Mouse (Mus musculus) NIH3T3 (cell line): ENCODE measurements around the gene Cep89.
A peak's percentile ranks its signal among the peaks of the same experiment; 100 is the strongest.

Experiments used
- DNase-seq: peaks from one replicate; pipeline ENCODE4 v3.0.0-alpha.2; 2012; ENCODE audit warnings: low read depth

Gene Cep89

DNA sequence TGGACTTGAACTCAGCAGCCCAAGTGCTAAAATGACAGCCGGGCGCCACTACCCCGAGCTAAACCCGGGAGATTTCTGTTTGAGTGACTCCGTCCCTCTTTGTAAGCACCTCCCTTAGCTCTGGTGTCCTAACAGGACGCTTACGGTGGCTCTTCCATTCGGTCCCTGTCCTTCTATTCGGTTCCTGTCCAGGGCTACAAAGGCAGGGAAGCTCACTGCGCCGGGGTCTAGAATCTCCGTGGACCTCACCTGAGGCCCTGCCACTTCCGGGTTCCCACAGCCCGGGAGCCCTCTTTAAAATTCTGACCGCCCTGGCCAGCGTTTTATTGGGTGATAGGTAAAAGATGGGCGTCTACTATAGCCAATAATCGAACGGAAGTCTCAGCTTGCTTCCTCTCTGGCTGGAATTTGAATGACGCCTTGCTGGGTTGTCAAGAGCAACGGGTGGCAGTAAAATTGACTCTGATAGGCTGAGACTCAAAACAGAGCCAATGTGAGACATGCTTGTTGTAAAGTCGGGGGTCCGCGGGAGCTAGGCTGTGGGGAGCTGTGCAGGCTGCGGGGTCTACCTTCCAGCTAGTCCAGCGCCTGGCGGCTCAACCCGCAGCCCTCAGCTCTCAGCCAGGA is at the start of gene Cep89, which contains the start of gene Faap24:
Cep89 (plus strand) TSS at position 494 of the 627 bp plus-strand sequence.
Faap24 (minus strand) TSS at position 295 of the 627 bp plus-strand sequence.
- DNase-seq = peak; percentile 97

- DNase-seq = no peak
These were observed 48.7 kb upstream of the Cep89 start for GRCm38 (mm10) chr7:35347918-35348700.

- DNase-seq = no peak
These were observed 47.8 kb upstream of the Cep89 start for GRCm38 (mm10) chr7:35349022-35349421.

DNA sequence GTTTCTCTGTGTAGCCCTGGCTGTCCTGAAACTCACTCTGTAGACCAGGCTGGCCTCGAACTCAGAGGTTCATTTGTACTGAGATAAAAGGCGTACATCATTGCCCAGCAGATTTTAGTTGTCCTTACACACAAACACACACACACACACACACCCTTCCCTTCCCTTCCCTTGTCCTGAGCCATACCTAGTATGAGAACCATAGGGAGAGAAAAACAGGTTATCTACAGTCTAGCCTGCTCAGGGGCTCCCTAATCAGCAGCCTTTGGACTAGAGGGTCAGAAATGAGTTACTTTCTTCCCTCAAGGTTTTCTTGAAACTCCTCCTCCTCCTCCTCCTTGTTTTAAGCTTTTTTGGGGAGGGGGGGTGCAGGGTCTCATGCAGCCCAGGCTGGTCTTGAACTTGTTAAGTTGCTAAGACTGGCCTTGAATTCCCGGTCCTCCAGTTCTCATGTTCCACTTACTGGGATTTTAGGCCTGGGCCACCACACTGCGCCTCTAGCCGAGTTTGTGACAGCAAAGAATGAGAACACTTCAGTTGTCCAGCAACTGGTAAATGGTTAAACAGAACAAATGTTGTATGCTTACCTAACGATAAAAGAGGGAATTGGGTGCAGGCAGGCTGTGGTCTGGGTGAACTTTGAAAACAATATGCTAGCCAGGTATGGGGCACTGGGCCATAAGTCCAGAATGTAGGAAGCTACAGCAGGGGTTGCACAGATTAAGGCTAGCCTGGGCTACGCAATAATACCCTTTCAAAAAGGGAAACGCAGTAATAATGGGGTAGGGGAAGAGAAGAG is 46.8 kb upstream of the Cep89 start:
- no peak for DNase-seq

GRCm38 (mm10) chr7:35351155-35351554 is 45.7 kb upstream of the Cep89 start:
- no peak for DNase-seq

- no peak for DNase-seq
These were observed 43.5 kb upstream of the Cep89 start for GRCm38 (mm10) chr7:35353306-35353705.

- no peak for DNase-seq
These were observed 41.4 kb upstream of the Cep89 start for GRCm38 (mm10) chr7:35355303-35355872.

- no peak for DNase-seq
These were observed 39.2 kb upstream of the Cep89 start for GRCm38 (mm10) chr7:35357621-35358020.

DNA sequence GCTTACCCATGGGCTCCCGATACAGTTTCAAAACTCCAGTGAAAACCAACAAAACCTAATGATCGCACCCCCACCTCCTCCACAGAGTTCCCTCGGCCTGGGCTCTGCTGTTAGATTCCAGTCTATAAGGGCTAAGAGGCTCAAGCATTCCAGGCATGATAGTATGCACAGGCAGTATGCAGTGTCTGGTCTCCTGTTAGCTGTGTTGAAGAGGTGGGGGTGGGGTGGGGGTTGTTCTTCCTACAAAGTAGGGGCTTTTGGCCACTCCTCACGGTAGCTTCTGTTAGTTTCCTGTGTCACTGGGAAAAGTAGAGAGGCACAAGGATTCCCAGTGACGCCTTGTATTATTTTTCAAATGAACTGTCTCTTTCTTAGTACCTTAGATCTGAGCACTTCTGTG is 34.6 kb upstream of the Cep89 start:
- no peak for DNase-seq

GRCm38 (mm10) chr7:35362868-35363267 is 34.0 kb upstream of the Cep89 start:
- DNase-seq = peak; percentile 20

DNA sequence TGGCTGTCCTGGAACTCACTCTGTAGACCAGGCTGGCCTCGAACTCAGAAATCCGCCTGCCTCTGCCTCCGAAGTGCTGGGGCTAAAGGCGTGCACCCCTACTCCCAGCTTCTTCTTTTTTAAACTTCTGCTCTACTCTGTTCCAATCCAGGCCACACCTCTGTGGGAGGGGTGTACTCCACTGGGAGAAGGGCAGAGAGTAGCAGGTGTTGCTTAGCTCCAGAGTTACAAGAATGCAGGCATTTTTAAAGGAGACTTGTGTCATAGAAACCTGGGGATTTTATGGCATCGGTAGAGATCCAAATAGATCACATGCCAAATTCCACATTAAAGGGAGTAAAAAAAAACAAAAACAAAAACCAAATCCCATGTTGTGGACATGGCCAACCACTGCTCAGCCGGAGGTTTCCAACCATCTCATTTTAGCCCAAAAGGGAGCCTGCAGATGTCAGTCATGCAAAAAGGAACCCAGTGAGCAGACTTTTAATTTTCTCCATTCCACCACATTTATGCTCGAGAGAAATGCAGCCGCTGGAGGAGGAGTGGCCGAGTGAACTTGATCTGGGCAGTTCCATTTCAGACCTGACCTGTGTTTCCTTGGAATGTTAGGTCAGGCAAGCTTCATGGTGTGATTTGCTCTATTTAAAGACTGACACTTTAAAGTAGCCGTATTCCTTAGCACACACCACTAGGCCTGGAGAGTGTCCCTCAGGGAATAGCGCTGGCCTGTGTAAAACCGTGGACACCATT is 31.5 kb upstream of the Cep89 start:
- DNase-seq = no peak

DNA sequence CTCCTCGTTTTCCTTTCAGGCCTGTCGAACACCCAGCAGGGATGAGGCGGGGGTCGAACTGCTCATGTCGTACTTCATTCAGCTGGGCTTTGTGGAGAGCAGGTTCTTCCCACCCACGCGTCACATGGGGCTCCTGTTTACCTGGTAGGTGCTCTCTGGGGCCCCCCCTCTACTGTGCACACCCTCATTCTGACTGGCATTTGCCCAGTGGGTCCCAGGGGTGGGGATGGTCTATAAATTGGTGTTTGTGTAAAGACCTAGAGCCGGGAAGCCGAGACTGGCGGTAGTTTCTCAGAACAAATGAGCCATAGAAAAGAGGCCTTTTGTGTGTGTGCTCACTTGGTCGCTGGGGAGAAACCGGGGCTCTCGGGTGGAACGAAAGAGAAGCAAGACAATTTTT is 25.7 kb upstream of the Cep89 start:
- no peak for DNase-seq

DNA sequence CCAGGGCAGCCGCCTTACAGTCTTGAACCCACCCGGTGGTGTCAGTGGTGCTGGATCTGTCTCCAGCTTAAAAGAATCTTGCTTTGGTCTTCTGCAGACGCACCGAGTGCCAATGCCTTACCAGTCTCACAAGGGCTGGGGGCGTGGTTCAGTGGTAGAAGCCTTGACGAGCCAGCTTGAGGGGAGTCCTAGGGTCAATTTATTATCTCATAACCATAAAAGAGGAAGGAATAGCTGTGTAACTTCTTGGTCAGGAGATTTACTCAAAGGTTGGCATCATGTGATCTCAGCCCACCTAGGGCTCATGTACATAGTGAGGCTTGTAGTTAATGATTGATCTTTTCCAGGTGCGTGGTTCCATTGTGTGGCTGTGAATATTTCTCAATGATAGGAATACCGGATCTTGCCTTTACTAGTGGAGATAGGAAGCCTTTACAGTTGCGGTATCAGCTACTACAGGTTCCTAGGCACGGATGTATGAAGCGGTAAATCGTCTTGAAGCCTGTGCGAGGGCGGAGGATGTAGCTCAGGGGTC is 24.3 kb upstream of the Cep89 start:
- DNase-seq = no peak

GRCm38 (mm10) chr7:35373146-35373989 is 23.5 kb upstream of the Cep89 start:
- DNase-seq = no peak

DNA sequence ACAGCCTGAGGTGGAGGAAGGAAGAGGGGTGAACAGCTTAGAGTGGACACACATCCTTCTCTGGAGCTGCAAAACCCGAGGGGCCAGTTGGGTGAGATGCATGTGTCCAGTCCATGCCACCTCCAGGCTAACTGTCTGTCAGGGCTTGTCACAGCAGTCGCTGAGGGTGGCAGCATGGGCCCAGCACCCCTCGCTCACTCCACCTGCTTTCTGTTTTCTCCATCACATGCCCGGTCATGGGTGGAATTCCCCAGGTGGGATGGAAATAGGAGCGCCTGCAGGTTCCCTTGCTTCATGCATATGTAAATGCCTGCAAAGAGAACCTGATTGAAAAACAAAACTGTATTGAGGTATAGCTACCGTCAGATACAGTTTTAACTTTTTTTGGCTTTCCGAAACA is 22.6 kb upstream of the Cep89 start:
- no peak for DNase-seq

- DNase-seq = no peak
These were observed 20.2 kb upstream of the Cep89 start for GRCm38 (mm10) chr7:35376623-35377022.

DNA sequence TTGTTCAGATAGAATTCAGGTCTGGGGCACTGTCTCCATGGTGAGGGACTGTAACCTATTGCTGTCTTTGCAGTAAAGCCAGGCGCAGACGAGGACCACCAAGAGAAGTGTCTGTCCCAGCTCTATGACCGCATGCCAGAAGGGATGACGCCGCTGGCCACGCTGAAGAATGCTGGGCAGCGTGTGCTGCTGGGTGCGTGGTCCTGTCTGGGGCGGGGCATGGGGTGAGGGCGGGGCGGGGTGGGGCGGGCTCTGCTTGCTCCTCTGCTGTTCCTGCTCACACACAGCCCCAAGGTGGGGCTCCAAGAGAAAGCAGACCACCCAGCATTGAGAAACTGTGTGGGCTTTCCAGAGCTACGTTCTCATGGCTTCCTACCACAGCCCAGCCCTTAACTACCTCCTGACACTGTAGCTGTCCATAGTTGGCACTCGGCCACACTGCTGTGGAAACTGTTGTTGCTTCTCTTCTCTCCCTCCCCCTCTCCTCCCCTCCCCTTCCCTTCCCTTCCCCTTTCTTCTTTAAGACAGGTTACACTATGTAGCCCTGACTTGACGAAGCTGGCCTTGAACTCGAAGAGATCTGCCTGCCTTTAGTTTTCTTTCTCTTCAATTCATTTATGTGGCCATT is 17.2 kb upstream of the Cep89 start:
- DNase-seq = peak; percentile 58

GRCm38 (mm10) chr7:35380351-35380750 is 16.5 kb upstream of the Cep89 start:
- peak; percentile 20 for DNase-seq

- no peak for DNase-seq
These were observed 15.0 kb upstream of the Cep89 start for GRCm38 (mm10) chr7:35381861-35382260.
